Mouse (Mus musculus): ENCODE measurements at regions not wholly inside any gene's neighbourhood (a gene's known extent, or its start where the extent isn't known, plus 50 kb on each side); places are given as distances from the start of the nearest gene placed in this dataset.

- no peak for DNase-seq (ENCODE audit: inconsistent ontology term)
These were observed 95.5 kb downstream of the Psat1 start for GRCm38 (mm10) chr19:15851622-15852021.

GRCm38 (mm10) chr19:15850722-15851121, 96.4 kb downstream of the Psat1 start:
- DNase-seq (ENCODE audit: inconsistent ontology term) = no peak

- DNase-seq (ENCODE audit: inconsistent ontology term) = no peak
These were observed 97.9 kb downstream of the Psat1 start for GRCm38 (mm10) chr19:15849235-15849634.

GRCm38 (mm10) chr19:15838327-15838726, 108.8 kb downstream of the Psat1 start:
- no peak for DNase-seq (ENCODE audit: inconsistent ontology term)

- DNase-seq (ENCODE audit: inconsistent ontology term) = no peak
These were observed 109.4 kb downstream of the Psat1 start for GRCm38 (mm10) chr19:15837715-15838175.

GRCm38 (mm10) chr19:15836956-15837714, 110.0 kb downstream of the Psat1 start:
- peak; percentile 40 for DNase-seq (ENCODE audit: inconsistent ontology term)

GRCm38 (mm10) chr19:15836201-15836955, 110.8 kb downstream of the Psat1 start:
- peak; percentile 87 for DNase-seq (ENCODE audit: inconsistent ontology term)

GRCm38 (mm10) chr19:15830385-15830784, 116.8 kb downstream of the Psat1 start:
- DNase-seq (ENCODE audit: inconsistent ontology term) = no peak

- no peak for DNase-seq (ENCODE audit: inconsistent ontology term)
These were observed 118.0 kb downstream of the Psat1 start for GRCm38 (mm10) chr19:15829158-15829557.

- DNase-seq (ENCODE audit: inconsistent ontology term) = no peak
These were observed 119.0 kb downstream of the Psat1 start for GRCm38 (mm10) chr19:15827990-15828705.

GRCm38 (mm10) chr19:15827120-15827989, 119.8 kb downstream of the Psat1 start:
- no peak for DNase-seq (ENCODE audit: inconsistent ontology term)

GRCm38 (mm10) chr19:15823688-15824371, 123.3 kb downstream of the Psat1 start:
- DNase-seq (ENCODE audit: inconsistent ontology term) = no peak

- DNase-seq (ENCODE audit: inconsistent ontology term) = no peak
These were observed 127.1 kb downstream of the Psat1 start for GRCm38 (mm10) chr19:15820020-15820419.

GRCm38 (mm10) chr19:15815166-15815565, 132.0 kb downstream of the Psat1 start:
- DNase-seq (ENCODE audit: inconsistent ontology term) = no peak

GRCm38 (mm10) chr19:15809008-15809407, 138.1 kb downstream of the Psat1 start:
- DNase-seq (ENCODE audit: inconsistent ontology term) = no peak

GRCm38 (mm10) chr19:15807681-15808080, 139.5 kb downstream of the Psat1 start:
- no peak for DNase-seq (ENCODE audit: inconsistent ontology term)

- DNase-seq (ENCODE audit: inconsistent ontology term) = peak; percentile 41
These were observed 143.8 kb downstream of the Psat1 start for GRCm38 (mm10) chr19:15803131-15803889.

- DNase-seq (ENCODE audit: inconsistent ontology term) = peak; percentile 12
These were observed 144.5 kb downstream of the Psat1 start for GRCm38 (mm10) chr19:15802641-15803040.

- DNase-seq (ENCODE audit: inconsistent ontology term) = peak; percentile 80
These were observed 145.2 kb downstream of the Psat1 start for GRCm38 (mm10) chr19:15801811-15802486.

Measured in Muller cell, postnatal 12 days (primary cell).